Mouse (Mus musculus): ENCODE measurements around the gene Capn2.
A peak's percentile ranks its signal among the peaks of the same experiment; 100 is the strongest.

Gene Capn2

DNA sequence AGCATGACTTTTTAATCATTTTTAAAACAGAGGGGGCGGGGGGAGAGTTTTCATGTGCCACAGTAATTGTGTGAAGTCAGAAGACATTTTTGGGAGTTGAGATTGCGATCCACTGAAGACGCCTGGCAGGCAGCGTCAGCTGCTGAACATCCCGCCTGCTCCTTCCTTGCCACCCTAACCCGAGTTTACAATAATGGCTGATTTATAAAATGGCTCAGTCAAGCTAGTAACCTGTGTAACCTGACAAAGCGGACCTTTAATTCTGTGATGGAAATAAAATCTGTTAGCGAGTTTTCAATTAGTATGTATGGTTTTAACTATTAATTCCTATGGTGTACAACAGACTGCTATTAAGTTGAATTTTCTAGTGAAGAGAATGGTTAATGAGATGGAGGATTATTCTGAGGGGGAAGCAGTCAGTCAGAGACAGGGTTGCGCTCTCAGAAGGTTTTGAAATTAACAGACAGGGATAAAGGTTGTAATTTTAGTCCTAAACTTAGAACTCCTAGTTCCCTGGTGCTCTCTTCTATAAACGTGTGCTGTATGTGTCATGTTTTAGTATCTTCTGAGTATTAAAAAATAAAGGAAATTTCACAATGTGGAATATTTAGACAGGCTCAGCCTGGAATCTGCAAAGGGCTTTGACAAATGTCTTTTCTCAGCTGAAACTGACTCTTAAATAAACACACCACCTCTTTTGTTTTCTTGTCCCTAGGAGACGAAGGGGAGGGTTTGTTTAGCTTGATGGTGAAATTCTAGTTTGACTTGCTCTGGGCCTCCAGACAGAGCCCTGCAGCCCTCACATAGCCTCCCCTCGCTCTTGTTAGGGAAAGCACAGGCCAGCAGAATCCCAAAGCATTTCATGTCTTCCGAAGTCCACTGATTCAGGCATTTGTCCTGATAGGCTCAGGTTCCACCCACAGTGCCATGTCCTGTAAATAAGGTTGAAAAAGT lies 56.8 kb downstream of the Capn2 start:
- no peak for DNase-seq (ENCODE audit: low spot score)

- DNase-seq (ENCODE audit: low spot score): no peak
Measured at GRCm38 (mm10) chr1:182459436-182459835, 58.0 kb downstream of the Capn2 start.

DNA sequence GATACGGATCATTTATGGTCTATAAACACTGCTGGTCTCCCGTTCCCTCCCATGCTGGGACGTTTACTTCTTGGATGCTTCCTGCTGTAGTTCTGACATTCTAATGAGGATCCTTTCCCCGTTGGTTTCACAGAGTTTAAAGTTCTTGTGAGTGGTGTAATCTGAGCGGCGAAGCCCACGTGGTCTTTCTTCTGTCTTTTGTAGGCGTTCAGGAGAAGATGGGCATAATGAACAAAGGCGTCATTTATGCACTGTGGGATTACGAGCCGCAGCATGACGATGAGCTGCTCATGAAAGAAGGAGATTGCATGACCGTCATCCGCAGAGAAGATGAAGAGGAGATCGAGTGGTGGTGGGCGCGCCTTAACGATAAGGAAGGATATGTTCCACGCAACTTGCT lies 58.9 kb downstream of the Capn2 start:
- no peak for DNase-seq (ENCODE audit: low spot score)

DNA sequence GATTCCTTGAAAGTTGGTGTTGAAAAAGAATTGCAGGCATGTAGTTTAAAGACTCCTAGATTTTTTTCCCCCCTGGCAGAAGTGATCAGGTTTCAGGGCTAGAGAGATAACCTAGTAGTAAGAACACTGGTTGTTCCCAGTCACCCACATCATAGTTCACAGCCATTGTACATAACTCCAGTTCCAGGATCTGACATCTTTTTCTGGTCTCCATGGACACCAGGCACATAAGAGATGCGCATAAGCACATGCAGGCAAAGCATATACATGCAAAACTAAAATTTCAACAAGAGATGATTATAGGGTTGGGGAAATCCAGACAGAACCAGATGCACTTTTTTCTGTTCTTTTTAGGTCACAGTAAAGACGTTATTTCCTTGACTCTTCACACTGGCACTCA lies 62.3 kb downstream of the Capn2 start:
- no peak for DNase-seq (ENCODE audit: low spot score)

DNA sequence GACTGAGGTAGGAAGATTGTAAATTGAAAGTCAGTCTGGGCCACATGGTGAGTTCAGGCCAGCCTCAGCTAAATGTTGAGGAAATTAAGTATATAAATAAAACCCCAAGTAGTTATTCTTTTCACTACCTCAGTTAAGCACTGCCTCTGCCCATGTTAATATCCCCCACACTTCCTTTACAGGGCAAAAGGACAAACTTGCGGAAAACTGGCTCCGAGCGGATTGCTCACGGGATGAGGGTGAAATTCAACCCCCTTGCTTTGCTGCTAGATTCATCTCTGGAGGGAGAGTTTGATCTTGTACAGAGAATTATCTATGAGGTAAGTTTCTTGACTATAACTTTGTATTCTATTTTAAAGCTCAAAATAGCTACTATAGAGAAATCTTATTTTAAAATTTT lies 64.9 kb downstream of the Capn2 start:
- DNase-seq (ENCODE audit: low spot score): no peak

- no peak for DNase-seq (ENCODE audit: low spot score)
Measured at GRCm38 (mm10) chr1:182448276-182449035, 69.0 kb downstream of the Capn2 start.

DNA sequence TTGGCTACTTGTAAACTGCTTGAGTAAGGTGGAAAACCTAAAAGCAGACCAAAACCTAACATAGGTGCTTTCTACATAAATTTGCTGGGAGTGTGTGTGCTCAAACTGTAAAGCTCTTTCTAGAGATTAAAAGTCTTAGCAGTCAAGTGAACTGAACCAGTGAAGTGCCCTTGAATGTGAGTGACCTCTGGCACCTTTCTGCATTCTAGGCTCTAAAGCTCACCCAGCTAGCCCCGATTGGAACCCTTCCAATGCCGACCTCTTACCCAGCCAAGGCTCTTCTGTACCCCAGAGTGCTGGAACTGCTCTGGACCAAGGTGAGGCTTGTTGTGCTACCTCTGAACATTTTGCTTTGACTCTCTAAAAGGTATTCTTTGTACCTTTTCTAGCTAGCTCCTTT lies 73.3 kb downstream of the Capn2 start:
- DNase-seq (ENCODE audit: low spot score): no peak

DNA sequence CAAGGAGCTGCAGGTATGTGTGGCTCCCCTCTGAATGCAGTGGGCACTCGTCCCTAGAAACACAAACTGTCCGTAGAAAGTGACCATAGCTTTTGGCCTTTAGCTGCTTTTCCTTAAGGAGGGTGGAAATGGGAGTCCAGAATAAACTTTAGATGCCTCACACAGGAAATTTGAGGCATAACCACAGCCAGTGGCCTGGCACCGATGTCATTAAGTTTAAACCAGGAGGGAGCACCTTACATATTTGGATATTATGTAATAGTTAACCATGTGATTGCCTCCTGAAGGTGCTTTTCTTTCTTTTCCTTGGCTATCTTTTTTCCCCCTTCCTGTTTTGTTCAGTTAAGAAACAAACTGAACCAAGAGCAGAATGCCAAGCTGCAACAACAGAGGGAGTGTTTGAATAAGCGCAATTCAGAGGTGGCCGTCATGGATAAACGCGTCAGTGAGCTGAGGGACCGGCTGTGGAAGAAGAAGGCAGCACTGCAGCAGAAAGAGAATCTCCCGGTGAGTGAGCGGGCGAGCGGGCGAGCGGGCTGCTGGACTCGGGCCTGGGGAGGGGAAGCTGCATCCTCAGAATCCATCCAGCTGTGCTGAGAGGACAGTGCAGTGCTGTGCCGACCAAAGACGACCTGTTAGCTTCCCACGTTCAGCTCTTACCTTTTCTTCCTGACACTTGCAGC lies 75.5 kb downstream of the Capn2 start:
- no peak for DNase-seq (ENCODE audit: low spot score)

- peak; percentile 70 for DNase-seq (ENCODE audit: low spot score)
Measured at GRCm38 (mm10) chr1:182439546-182440222, 77.7 kb downstream of the Capn2 start.

- DNase-seq (ENCODE audit: low spot score): no peak
Measured at GRCm38 (mm10) chr1:182436746-182437145, 80.7 kb downstream of the Capn2 start.

DNA sequence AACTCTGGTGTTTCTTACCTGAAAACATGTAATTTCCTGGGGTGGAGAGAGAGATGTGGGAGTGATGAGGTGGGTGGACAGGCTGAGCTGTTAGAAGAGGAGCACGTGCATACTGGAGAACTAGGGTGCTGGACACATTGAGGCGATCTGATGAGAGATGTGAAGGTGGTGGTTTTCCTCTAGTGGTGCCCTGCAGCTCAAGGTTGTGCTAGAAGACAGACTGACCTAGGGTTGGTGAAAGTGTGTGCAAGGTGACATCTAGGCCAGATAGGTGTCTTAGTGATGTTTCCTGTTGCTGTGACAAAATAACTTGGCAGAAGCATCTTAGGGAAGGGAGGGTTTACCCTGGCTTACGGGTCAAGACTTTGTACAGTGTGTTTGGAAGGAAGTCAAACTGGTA lies 85.3 kb downstream of the Capn2 start:
- no peak for DNase-seq (ENCODE audit: low spot score)

DNA sequence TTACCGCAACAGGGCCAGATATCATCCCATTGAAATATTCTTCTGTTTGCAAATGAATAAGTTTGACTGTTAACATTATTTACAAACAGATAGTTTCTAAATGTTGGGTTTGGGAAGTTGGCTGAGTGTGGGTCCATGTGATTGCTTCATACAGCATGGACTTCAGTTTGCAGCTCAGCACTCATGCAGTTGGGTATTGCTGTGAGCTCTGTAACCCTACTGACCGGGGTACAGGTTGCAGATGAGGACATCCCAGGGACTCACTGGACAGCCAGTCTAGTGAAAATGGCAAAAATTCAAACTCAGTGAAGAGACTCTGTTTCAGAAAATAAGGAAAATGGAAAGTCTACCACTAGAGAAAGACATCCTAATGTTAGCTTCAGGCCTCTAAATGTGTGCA lies 86.7 kb downstream of the Capn2 start:
- no peak for DNase-seq (ENCODE audit: low spot score)

DNA sequence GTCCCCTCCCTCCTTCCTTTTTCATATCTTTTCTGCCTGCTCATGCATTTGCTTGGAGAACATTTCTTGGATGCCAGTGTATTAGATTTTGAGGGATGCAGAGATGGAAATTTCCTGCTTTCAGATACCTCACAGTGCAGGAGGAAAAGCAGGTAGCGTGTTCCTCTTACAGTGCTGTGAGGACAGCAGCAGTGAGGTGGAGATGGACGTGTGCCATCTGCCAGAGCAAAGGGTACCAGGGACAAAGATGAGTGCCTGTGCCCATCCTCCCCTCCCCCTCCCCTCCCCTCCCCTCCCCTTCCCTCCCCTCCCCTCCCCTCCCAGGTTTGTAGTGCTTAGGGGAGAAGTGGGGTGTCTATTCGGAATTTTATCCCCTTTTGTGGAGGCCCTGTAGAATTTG lies 87.6 kb downstream of the Capn2 start:
- DNase-seq (ENCODE audit: low spot score): no peak

DNA sequence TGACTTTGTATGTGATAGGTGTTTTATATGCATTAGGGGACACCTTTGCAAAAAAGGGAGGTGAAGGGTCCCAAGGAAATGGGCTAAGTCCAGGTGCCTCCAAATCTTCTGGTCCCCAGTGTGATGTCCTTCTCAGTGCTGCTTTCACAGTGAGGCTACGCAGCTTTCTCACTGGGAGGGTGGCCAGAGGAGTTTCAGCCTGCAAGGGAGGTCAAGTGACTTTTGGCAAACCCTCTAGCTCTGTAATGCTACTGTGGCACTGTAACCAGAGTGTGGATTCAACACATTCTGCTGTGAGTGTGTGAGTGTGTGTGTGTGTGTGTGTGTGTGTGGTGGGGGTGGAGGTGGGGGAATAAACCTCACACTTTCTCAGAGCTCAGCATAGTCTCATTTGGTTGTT lies 90.0 kb downstream of the Capn2 start:
- peak; percentile 23 for DNase-seq (ENCODE audit: low spot score)

DNA sequence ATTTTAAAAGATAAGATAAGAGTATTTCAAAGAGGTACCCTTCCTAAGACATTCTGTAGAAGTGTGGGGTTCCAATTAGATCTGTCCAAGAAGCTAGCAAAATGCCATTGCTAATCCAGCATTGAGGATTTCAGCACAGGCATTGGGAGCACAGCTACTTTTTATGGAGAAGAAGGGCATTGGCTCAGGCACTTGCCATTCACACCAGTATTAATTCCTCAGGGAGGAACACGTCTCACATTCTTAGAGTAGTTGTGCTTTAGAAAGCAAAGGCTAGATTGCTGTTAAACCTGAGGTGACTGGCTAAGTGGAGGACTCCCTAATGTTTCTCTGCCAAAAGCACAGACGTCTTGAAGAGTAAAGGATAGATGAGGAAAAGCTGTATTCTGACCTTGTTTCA lies 91.0 kb downstream of the Capn2 start:
- no peak for DNase-seq (ENCODE audit: low spot score)

- no peak for DNase-seq (ENCODE audit: low spot score)
Measured at GRCm38 (mm10) chr1:182425176-182425575, 92.2 kb downstream of the Capn2 start.

DNA sequence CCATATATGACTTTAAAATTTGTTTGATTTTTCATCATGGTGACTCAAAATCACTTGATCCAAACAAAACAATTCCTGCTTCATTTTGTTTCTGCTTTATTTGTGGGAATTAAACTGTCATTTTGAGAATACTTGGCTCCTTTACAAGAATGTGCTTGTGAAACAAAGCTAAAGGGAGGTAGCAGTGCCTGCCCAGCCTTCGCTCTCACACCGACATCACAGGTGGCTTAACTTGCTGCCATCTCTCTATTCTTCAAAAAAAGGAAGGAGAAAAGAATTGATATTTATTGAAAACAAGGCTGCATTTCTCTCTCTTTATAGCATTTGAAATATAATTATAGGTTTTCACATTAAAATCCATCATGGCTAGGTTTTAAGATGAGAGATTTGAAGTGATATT lies 93.1 kb downstream of the Capn2 start:
- no peak for DNase-seq (ENCODE audit: low spot score)

DNA sequence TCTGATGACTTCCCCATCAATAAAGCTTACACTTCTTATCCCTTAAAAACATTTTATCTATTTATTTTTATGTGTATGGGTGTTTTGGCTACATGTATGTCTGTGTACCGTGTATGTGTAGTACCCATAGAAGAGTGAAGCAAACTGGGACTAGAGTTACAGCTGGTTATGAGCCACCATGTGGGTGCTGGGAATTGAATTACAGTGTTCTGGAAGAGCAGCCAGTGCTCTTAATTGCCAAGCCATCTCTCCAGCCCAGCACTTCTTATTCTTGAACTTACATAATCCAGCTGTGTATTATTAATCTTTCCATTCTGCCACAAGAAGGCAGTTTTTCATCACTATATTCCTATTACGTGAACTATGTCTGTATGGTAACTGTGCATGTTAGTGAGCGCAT lies 97.9 kb downstream of the Capn2 start:
- no peak for DNase-seq (ENCODE audit: low spot score)

Measured in ovary, postnatal 36 days (tissue).